Mouse (Mus musculus): ENCODE results near the gene Shld2. TPM values are rescaled to one million over a fixed set of nuclear protein-coding genes. Genes with fewer than 3 reads are reported as not detected.
"Not testable (repeated sequence)": the region's sequence is repeated elsewhere in the genome, so short reads cannot be mapped to it uniquely, and the experiment has no call there.

The Shld2 gene
- polyA plus RNA-seq, 1 experiment from 2014 or later = 12.2 TPM

DNA sequence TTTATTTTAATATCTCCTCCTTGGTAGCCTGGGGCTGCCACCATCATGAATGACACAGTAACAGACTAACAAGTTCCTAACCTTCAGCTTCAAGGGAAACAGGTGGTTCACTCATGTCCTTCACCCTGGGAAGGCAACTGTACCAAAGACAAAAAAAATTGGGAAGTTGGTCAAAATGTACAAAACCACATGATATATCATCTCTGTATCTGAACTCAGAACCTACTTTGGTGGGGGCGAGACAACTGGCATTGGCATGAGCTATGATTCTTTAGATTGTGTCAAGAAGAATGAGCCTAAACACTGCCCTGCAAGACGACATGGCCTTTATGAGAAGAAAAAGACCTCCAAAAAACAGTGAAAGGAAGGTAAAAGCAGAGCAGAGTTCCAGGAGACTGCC is 29.5 kb downstream of the Shld2 start:
- no peak overlapping the region for H3K27ac ChIP-seq (replicated peaks)

DNA sequence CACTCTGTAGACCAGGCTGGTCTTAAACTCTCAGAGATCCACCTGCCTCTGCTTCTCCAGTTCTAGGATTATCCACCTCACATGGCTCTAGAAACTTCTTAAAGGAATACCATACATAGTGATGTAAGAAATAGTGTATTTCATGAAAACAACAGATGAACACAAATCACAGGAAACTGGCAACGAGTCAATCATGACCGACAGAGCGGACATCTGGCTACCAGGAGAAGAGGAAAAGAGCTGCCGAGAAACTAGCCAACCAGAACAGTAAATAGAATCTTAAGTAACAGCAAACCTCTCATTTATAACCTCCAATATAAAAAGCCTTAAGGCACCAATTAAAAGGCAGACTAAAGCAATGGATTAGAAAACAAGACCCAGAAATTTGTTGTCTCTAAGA is 30.6 kb downstream of the Shld2 start:
- Histone ChIP-seq H3K4me2 (replicated peaks) (no peak overlapping the region), H3K4me1 (no peaks in the 10 kb centered on the region), H3K9me3 (replicated peaks) (no peaks in the 10 kb centered on the region), H3K27me3 (no peaks in the 10 kb centered on the region), H3K27ac (replicated peaks) (no peak overlapping the region), H3K9ac (no peak overlapping the region), H3K4me3 (replicated peaks) (no peak overlapping the region), H3K36me3 (no peaks in the 10 kb centered on the region)
- ATAC-seq (ENCODE audit: insufficient number of reproducible peaks, low FRiP score, low TSS enrichment, low read depth) = no peak
- 69% methylated on average over 4 of the region's 4 CpGs for WGBS

More for the DNA sequence above, 29.5 kb downstream of the Shld2 start:
- no peak overlapping the region for H3K4me3 ChIP-seq (replicated peaks)
- H3K27me3 ChIP-seq = no peaks in the 10 kb centered on the region
- H3K4me1 ChIP-seq = no peaks in the 10 kb centered on the region
- no peak for ATAC-seq (ENCODE audit: insufficient number of reproducible peaks, low FRiP score, low TSS enrichment, low read depth)
- no peak overlapping the region for H3K4me2 ChIP-seq (replicated peaks)
- no peaks in the 10 kb centered on the region for H3K36me3 ChIP-seq
- H3K9ac ChIP-seq = no peak overlapping the region
- 84% methylated on average over 2 of the region's 2 CpGs for WGBS
- no peaks in the 10 kb centered on the region for H3K9me3 ChIP-seq (replicated peaks)

GRCm38 (mm10) chr14:34275225-34275624 is 35.1 kb downstream of the Shld2 start:
- Histone ChIP-seq H3K36me3 (no peaks in the 10 kb centered on the region), H3K4me1 (no peaks in the 10 kb centered on the region), H3K4me3 (replicated peaks) (no peak overlapping the region), H3K9me3 (replicated peaks) (no peaks in the 10 kb centered on the region), H3K9ac (no peak overlapping the region), H3K4me2 (replicated peaks) (no peak overlapping the region), H3K27me3 (no peaks in the 10 kb centered on the region), H3K27ac (replicated peaks) (no peak overlapping the region)
- ATAC-seq (ENCODE audit: insufficient number of reproducible peaks, low FRiP score, low TSS enrichment, low read depth) = no peak
- 87% methylated on average over 4 of the region's 4 CpGs for WGBS

DNA sequence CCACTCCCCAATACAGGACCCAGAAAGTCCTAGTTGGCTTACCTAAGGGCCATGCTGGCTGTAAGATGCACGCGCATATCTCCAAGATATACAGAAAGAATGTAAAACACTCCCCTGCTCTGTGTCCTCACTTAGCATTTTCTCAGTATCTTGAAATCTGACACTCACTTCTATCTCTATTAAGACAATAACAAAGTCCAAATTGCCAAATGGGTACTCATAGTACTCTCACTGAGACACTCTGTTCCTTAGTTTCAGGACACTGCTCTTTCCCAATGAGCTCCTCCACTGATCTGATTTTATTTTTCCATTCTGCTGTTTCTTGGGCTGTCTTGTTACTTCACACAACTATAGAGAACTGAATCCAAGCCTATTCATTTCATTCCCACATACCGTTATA is 36.2 kb downstream of the Shld2 start:
- WGBS = 91% methylated on average over 3 of the region's 3 CpGs

GRCm38 (mm10) chr14:34273280-34273679 is 37.0 kb downstream of the Shld2 start:
- ATAC-seq (ENCODE audit: insufficient number of reproducible peaks, low FRiP score, low TSS enrichment, low read depth) = no peak
- Histone ChIP-seq H3K27ac (replicated peaks) (no peak overlapping the region), H3K4me1 (no peaks in the 10 kb centered on the region), H3K9me3 (replicated peaks) (no peaks in the 10 kb centered on the region), H3K4me3 (replicated peaks) (no peak overlapping the region), H3K27me3 (no peaks in the 10 kb centered on the region), H3K4me2 (replicated peaks) (no peak overlapping the region), H3K36me3 (no peaks in the 10 kb centered on the region), H3K9ac (no peak overlapping the region)
- WGBS = 46% methylated on average over 2 of the region's 2 CpGs

More for the DNA sequence above, 36.2 kb downstream of the Shld2 start:
- H3K4me3 ChIP-seq (replicated peaks) = no peak overlapping the region
- no peaks in the 10 kb centered on the region for H3K4me1 ChIP-seq
- H3K9ac ChIP-seq = no peak overlapping the region
- no peaks in the 10 kb centered on the region for H3K9me3 ChIP-seq (replicated peaks)
- no peak overlapping the region for H3K4me2 ChIP-seq (replicated peaks)
- H3K27ac ChIP-seq (replicated peaks) = no peak overlapping the region
- H3K36me3 ChIP-seq = no peaks in the 10 kb centered on the region
- no peaks in the 10 kb centered on the region for H3K27me3 ChIP-seq
- no peak for ATAC-seq (ENCODE audit: insufficient number of reproducible peaks, low FRiP score, low TSS enrichment, low read depth)

DNA sequence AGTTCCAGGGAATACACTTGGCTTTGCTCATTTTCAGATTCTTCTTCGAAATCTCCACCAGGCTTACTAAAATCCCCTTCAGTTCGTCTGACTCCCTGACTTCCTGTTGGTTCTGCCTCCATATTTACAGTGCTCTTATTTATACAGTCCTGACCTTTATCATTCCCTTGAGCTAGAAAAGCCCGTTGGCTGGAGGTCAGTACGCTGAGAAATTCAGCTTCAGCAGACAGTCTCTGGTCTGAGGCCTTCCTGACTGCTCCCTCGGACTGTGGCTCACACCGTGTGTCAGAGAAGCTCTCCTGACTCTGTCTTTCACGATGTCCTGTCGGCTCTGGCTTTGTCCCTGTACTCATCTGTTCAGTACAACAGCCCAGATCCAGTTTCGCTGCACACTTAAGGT is 42.2 kb downstream of the Shld2 start:
- no peaks in the 10 kb centered on the region for H3K36me3 ChIP-seq
- 73% methylated on average over 9 of the region's 9 CpGs for WGBS
- no peaks in the 10 kb centered on the region for H3K27me3 ChIP-seq
- no peak overlapping the region for H3K9ac ChIP-seq
- H3K27ac ChIP-seq (replicated peaks) = no peak overlapping the region
- no peak overlapping the region for H3K4me3 ChIP-seq (replicated peaks)
- H3K4me1 ChIP-seq = no peaks in the 10 kb centered on the region
- ATAC-seq (ENCODE audit: insufficient number of reproducible peaks, low FRiP score, low TSS enrichment, low read depth) = no peak
- no peak overlapping the region for H3K4me2 ChIP-seq (replicated peaks)
- no peaks in the 10 kb centered on the region for H3K9me3 ChIP-seq (replicated peaks)

GRCm38 (mm10) chr14:34258525-34258924 is 51.8 kb downstream of the Shld2 start:
- not testable (repeated sequence) for H3K4me2 ChIP-seq (replicated peaks); H3K4me3 ChIP-seq (replicated peaks); H3K27ac ChIP-seq (replicated peaks); H3K9me3 ChIP-seq (replicated peaks); ATAC-seq (ENCODE audit: insufficient number of reproducible peaks, low FRiP score, low TSS enrichment, low read depth); H3K36me3 ChIP-seq; H3K27me3 ChIP-seq; H3K4me1 ChIP-seq; H3K9ac ChIP-seq
- 65% methylated on average over 3 of the region's 3 CpGs for WGBS

- 81% methylated on average over 4 of the region's 4 CpGs for WGBS
- H3K27ac ChIP-seq (replicated peaks) = no peak overlapping the region
- no peaks in the 10 kb centered on the region for H3K4me1 ChIP-seq
- ATAC-seq (ENCODE audit: insufficient number of reproducible peaks, low FRiP score, low TSS enrichment, low read depth) = no peak
- no peaks in the 10 kb centered on the region for H3K36me3 ChIP-seq
- H3K4me3 ChIP-seq (replicated peaks) = no peak overlapping the region
- H3K4me2 ChIP-seq (replicated peaks) = no peak overlapping the region
- H3K9ac ChIP-seq = no peak overlapping the region
- H3K9me3 ChIP-seq (replicated peaks) = no peaks in the 10 kb centered on the region
- no peaks in the 10 kb centered on the region for H3K27me3 ChIP-seq
These were observed 57.0 kb downstream of the Shld2 start for GRCm38 (mm10) chr14:34253261-34253660.

- no peaks in the 10 kb centered on the region for H3K9me3 ChIP-seq (replicated peaks)
- ATAC-seq (ENCODE audit: insufficient number of reproducible peaks, low FRiP score, low TSS enrichment, low read depth) = no peak
- no peak overlapping the region for H3K4me2 ChIP-seq (replicated peaks)
- WGBS = 81% methylated on average over 6 of the region's 6 CpGs
- no peak overlapping the region for H3K27ac ChIP-seq (replicated peaks)
- no peaks in the 10 kb centered on the region for H3K27me3 ChIP-seq
- H3K4me3 ChIP-seq (replicated peaks) = no peak overlapping the region
- no peak overlapping the region for H3K9ac ChIP-seq
- H3K36me3 ChIP-seq = no peaks in the 10 kb centered on the region
- no peaks in the 10 kb centered on the region for H3K4me1 ChIP-seq
These were observed 57.7 kb downstream of the Shld2 start for GRCm38 (mm10) chr14:34252470-34253145.

DNA sequence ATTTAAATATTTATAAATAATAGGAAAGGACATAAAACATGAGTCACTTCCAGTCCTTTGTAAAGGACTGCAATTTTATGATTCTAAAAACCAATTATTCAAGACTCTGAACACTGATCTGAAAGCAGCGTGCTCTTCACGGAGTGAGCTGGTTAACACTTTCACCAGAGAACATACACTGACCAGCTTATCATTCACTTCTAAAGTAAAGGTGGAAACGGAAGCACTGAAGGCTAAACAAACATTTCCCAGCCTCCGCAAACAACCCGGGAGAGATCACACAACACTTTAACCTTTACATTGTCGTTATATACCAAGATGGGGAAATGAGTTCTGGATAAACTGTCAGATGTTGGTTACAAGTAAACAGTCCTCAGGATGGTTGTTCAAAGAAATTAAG is 69.6 kb downstream of the Shld2 start:
- Histone ChIP-seq H3K36me3 (peaks cover 4% of the 10 kb centered on the region; the same call in 1 of the 2 replicates), H3K27ac (replicated peaks) (no peak overlapping the region), H3K27me3 (no peaks in the 10 kb centered on the region), H3K9me3 (replicated peaks) (no peaks in the 10 kb centered on the region), H3K4me2 (replicated peaks) (no peak overlapping the region), H3K9ac (no peak overlapping the region), H3K4me3 (replicated peaks) (no peak overlapping the region), H3K4me1 (peaks cover 4% of the 10 kb centered on the region; the same call in 1 of the 2 replicates)
- no peak for ATAC-seq (ENCODE audit: insufficient number of reproducible peaks, low FRiP score, low TSS enrichment, low read depth)
- 83% methylated on average over 6 of the region's 6 CpGs for WGBS

- H3K9ac ChIP-seq = no peak overlapping the region
- peaks cover 4% of the 10 kb centered on the region; the same call in 1 of the 2 replicates for H3K36me3 ChIP-seq
- 83% methylated on average over 10 of the region's 10 CpGs for WGBS
- no peaks in the 10 kb centered on the region for H3K27me3 ChIP-seq
- ATAC-seq (ENCODE audit: insufficient number of reproducible peaks, low FRiP score, low TSS enrichment, low read depth) = no peak
- no peak overlapping the region for H3K27ac ChIP-seq (replicated peaks)
- no peak overlapping the region for H3K4me3 ChIP-seq (replicated peaks)
- no peak overlapping the region for H3K4me2 ChIP-seq (replicated peaks)
- H3K4me1 ChIP-seq = peaks cover 4% of the 10 kb centered on the region; the same call in 1 of the 2 replicates
- H3K9me3 ChIP-seq (replicated peaks) = no peaks in the 10 kb centered on the region
These were observed 70.0 kb downstream of the Shld2 start for GRCm38 (mm10) chr14:34240263-34240662.
